Mouse (Mus musculus): Measurements from ENCODE around the gene Tgoln1. TPM values are rescaled to one million over a fixed set of nuclear protein-coding genes. Genes with fewer than 3 reads are reported as not detected.

Gene Tgoln1
- polyA plus RNA-seq, 1 experiment from 2014 or later, result 40.7 TPM

DNA sequence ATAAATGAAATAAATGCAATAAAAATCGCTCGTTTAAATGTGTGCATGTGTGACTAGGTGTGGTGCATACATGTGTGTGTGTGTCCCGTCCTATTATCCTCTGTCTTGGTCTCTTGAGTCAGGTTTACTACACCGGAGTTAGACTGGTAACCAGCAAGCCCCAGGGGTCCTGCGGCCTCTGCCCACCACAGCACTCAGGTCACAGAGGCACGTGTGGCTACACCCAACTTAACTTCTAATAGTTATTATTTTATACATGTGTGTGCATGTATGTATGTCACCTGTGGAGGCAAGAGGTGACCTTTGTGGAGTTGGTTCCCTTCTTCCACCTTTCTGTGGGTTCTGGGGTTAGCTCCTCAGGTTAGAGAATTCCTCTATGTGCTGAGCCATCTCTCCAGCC lies 37.6 kb upstream of the Tgoln1 start:
- H3K36me3 ChIP-seq (ENCODE audit: control insufficient read depth, insufficient read depth, low read length), result no peaks in the 10 kb centered on the region
- no peak overlapping the region for H3K4me2 ChIP-seq (ENCODE audit: low read length)
- H3K4me3 ChIP-seq (ENCODE audit: low read depth, low read length), result no peak overlapping the region
- ATAC-seq, result no peak
- 96% methylated on average over 6 of the region's 6 CpGs for WGBS
- H3K27ac ChIP-seq (ENCODE audit: low read length), result no peak overlapping the region
- H3K4me1 ChIP-seq (ENCODE audit: control insufficient read depth, insufficient read depth, low read length), result peaks cover 6% of the 10 kb centered on the region; the same call in 1 of the 2 replicates
- no peak overlapping the region for H3K9ac ChIP-seq (ENCODE audit: low read depth, low read length)
- no peaks in the 10 kb centered on the region for H3K9me3 ChIP-seq (replicated peaks; ENCODE audit: control insufficient read depth, low read length, poor library complexity, severe bottlenecking)
- no peaks in the 10 kb centered on the region for H3K27me3 ChIP-seq (ENCODE audit: control insufficient read depth, insufficient read depth, low read depth, low read length)

DNA sequence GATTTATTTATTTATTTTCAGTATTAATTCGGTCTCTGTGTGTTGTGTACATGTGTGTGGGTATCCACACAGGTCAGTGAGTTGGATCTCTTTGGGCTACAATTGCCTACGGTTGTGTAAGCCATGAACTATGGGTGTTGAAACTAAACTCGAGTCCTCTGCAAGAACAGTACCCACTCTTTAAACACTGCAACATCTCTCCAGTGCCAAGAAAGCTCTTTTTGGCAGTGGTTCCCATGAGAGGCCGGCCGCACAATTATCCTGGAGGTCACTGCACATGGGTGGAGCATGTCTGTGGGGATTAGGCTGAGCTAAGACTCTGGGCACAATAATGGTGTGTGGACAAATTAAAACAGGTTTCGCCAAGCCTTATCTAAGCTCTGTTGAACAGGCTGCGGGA lies 36.6 kb upstream of the Tgoln1 start:
- Histone ChIP-seq H3K4me1 (ENCODE audit: control insufficient read depth, insufficient read depth, low read length) (peaks cover 6% of the 10 kb centered on the region; the same call in 1 of the 2 replicates), H3K9me3 (replicated peaks; ENCODE audit: control insufficient read depth, low read length, poor library complexity, severe bottlenecking) (no peaks in the 10 kb centered on the region), H3K36me3 (ENCODE audit: control insufficient read depth, insufficient read depth, low read length) (no peaks in the 10 kb centered on the region), H3K4me3 (ENCODE audit: low read depth, low read length) (no peak overlapping the region), H3K9ac (ENCODE audit: low read depth, low read length) (no peak overlapping the region), H3K27me3 (ENCODE audit: control insufficient read depth, insufficient read depth, low read depth, low read length) (no peaks in the 10 kb centered on the region), H3K27ac (ENCODE audit: low read length) (no peak overlapping the region), H3K4me2 (ENCODE audit: low read length) (no peak overlapping the region)
- 55% methylated on average over 7 of the region's 7 CpGs for WGBS
- ATAC-seq, result no peak

DNA sequence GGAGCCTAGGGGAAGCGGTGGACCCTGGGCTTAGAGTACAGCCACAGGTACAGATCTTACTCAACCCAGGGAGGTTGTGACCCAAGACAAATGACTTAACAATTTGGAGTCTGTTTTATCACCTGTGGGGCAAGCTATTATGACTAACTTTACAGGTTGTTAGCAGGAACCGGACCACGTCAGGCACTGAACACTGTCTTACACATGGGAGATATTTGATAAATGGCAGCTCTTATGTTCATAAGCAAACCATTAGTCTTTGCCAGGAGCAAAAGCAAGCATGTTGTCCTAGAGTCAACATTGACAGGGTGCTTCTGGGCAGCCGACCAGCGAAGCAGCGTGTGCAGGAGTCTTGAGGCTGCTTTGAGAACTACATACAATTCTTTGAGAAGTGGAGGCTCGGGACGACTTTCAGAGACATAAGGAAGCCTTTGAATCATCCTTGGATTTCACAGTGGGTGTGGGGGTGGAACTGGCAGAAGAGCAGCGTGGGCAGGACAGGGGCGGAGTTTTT lies 33.6 kb upstream of the Tgoln1 start:
- no peak overlapping the region for H3K27ac ChIP-seq (ENCODE audit: low read length)
- H3K4me2 ChIP-seq (ENCODE audit: low read length), result no peak overlapping the region
- H3K4me1 ChIP-seq (ENCODE audit: control insufficient read depth, insufficient read depth, low read length), result peaks cover 6% of the 10 kb centered on the region; the same call in 1 of the 2 replicates
- WGBS, result 84% methylated on average over 10 of the region's 10 CpGs
- H3K27me3 ChIP-seq (ENCODE audit: control insufficient read depth, insufficient read depth, low read depth, low read length), result no peaks in the 10 kb centered on the region
- no peak for ATAC-seq
- no peak overlapping the region for H3K9ac ChIP-seq (ENCODE audit: low read depth, low read length)
- no peaks in the 10 kb centered on the region for H3K9me3 ChIP-seq (replicated peaks; ENCODE audit: control insufficient read depth, low read length, poor library complexity, severe bottlenecking)
- no peaks in the 10 kb centered on the region for H3K36me3 ChIP-seq (ENCODE audit: control insufficient read depth, insufficient read depth, low read length)
- no peak overlapping the region for H3K4me3 ChIP-seq (ENCODE audit: low read depth, low read length)

DNA sequence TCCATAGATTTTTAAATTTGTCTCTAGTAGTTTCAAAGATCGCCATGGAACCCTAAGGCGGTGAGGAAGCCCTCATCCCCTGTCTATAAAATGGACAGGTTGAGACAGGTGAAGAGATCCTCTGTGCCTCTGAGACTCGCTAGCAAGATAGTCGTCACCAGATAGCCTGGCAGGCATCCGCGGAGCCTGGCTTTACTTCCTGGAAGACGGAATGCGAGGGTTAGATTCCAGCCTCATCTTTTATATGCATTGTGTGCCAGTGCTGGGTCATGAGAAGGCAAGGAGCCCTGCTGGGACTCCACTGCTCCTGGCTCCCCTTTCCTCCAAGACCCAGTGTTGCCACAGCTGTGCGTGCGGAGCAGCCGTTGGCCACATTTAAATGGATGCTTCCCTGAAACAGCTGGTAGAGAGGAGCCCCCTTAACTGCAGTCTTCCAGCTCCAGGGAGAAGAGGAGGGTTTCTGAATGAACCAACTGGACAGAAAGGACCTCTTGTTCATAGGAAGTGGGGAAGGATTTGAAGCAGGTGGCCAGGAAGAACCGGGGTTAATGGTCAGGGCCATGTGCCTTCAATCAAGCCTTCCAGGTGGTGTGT lies 31.3 kb upstream of the Tgoln1 start:
- H3K36me3 ChIP-seq (ENCODE audit: control insufficient read depth, insufficient read depth, low read length), result no peaks in the 10 kb centered on the region
- peak; percentile 23; the same call in 1 of the 2 replicates for ATAC-seq
- H3K4me2 ChIP-seq (ENCODE audit: low read length), result no peak overlapping the region
- H3K4me3 ChIP-seq (ENCODE audit: low read depth, low read length), result no peak overlapping the region
- H3K9ac ChIP-seq (ENCODE audit: low read depth, low read length), result no peak overlapping the region
- no peaks in the 10 kb centered on the region for H3K9me3 ChIP-seq (replicated peaks; ENCODE audit: control insufficient read depth, low read length, poor library complexity, severe bottlenecking)
- no peaks in the 10 kb centered on the region for H3K27me3 ChIP-seq (ENCODE audit: control insufficient read depth, insufficient read depth, low read depth, low read length)
- H3K4me1 ChIP-seq (ENCODE audit: control insufficient read depth, insufficient read depth, low read length), result no peaks in the 10 kb centered on the region
- H3K27ac ChIP-seq (ENCODE audit: low read length), result no peak overlapping the region
- WGBS, result 65% methylated on average over 12 of the region's 12 CpGs

DNA sequence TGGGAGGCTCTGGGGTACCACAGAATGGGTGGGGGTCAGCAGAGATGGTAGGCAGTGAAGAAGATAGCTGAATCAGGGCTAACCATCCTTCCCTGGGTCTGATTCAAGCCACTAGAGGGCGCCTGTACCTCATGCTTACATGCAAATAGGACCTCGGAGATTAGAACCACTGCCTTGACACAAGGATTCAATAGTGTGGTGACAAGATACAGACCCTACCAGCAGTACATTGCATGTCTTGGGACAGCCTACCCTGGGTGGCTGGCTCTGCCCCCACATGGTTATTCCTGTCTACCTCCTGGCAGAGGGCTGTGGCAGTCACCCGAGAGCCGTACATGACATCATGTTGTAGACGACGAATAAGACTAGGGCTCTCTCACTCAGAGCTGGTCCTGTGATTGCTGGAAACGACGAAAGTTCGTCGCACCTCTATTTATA lies 30.6 kb upstream of the Tgoln1 start:
- Histone ChIP-seq H3K27me3 (ENCODE audit: control insufficient read depth, insufficient read depth, low read depth, low read length) (no peaks in the 10 kb centered on the region), H3K4me1 (ENCODE audit: control insufficient read depth, insufficient read depth, low read length) (no peaks in the 10 kb centered on the region), H3K9ac (ENCODE audit: low read depth, low read length) (no peak overlapping the region), H3K4me3 (ENCODE audit: low read depth, low read length) (no peak overlapping the region), H3K9me3 (replicated peaks; ENCODE audit: control insufficient read depth, low read length, poor library complexity, severe bottlenecking) (no peaks in the 10 kb centered on the region), H3K4me2 (ENCODE audit: low read length) (no peak overlapping the region), H3K36me3 (ENCODE audit: control insufficient read depth, insufficient read depth, low read length) (no peaks in the 10 kb centered on the region), H3K27ac (ENCODE audit: low read length) (no peak overlapping the region)
- WGBS, result 62% methylated on average over 10 of the region's 10 CpGs
- peak; percentile 73 for ATAC-seq

- Histone ChIP-seq H3K27ac (ENCODE audit: low read length) (no peak overlapping the region), H3K9ac (ENCODE audit: low read depth, low read length) (no peak overlapping the region), H3K4me3 (ENCODE audit: low read depth, low read length) (no peak overlapping the region), H3K36me3 (ENCODE audit: control insufficient read depth, insufficient read depth, low read length) (no peaks in the 10 kb centered on the region), H3K27me3 (ENCODE audit: control insufficient read depth, insufficient read depth, low read depth, low read length) (no peaks in the 10 kb centered on the region), H3K4me2 (ENCODE audit: low read length) (no peak overlapping the region), H3K9me3 (replicated peaks; ENCODE audit: control insufficient read depth, low read length, poor library complexity, severe bottlenecking) (no peaks in the 10 kb centered on the region), H3K4me1 (ENCODE audit: control insufficient read depth, insufficient read depth, low read length) (no peaks in the 10 kb centered on the region)
- ATAC-seq, result no peak
- WGBS, result 66% methylated on average over 7 of the region's 7 CpGs
Observed at GRCm38 (mm10) chr6:72645364-72645763, 28.6 kb upstream of the Tgoln1 start.

GRCm38 (mm10) chr6:72644576-72644975 lies 27.8 kb upstream of the Tgoln1 start:
- WGBS, result 81% methylated on average over 4 of the region's 4 CpGs
- no peak for ATAC-seq
- no peaks in the 10 kb centered on the region for H3K36me3 ChIP-seq (ENCODE audit: control insufficient read depth, insufficient read depth, low read length)

DNA sequence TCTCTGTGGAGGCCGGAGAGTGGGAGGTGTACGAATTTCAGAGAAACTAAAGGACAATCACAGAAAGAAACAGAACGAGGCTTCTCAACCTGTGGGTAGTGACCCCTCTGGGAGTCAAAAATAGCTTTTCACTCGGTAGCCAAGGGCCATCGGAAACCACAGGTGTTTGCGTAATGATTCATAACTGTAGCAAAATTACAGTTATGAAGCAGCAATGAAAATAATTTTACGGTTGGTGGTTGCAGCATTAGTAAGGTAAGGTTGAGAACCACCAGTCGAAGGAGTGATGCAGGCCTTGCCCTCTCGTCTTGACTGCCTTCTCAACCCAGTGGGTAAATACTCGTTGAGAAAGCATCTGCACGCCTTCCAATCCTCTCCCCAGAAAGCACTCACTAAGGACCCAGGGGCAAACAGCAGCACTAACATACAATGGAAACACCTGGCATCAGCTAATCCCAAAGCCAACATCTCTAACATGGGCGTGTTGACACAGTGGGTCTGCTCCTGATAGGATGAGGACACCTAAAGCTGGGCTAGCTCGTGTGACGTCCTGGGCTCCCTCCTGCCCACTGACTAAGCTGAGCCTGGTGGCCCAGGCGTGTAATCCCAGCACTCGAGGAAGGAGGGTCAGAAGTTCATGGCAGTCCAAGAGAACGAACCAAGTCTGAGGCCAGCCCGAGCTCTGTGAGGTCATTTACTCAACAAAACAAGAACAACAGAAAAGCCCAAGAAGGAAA lies 24.6 kb upstream of the Tgoln1 start:
- 81% methylated on average over 18 of the region's 18 CpGs for WGBS
- H3K27ac ChIP-seq (ENCODE audit: low read length), result no peak overlapping the region
- ATAC-seq, result no peak
- H3K9me3 ChIP-seq (replicated peaks; ENCODE audit: control insufficient read depth, low read length, poor library complexity, severe bottlenecking), result no peaks in the 10 kb centered on the region
- no peak overlapping the region for H3K9ac ChIP-seq (ENCODE audit: low read depth, low read length)
- H3K27me3 ChIP-seq (ENCODE audit: control insufficient read depth, insufficient read depth, low read depth, low read length), result no peaks in the 10 kb centered on the region
- no peaks in the 10 kb centered on the region for H3K36me3 ChIP-seq (ENCODE audit: control insufficient read depth, insufficient read depth, low read length)
- no peaks in the 10 kb centered on the region for H3K4me1 ChIP-seq (ENCODE audit: control insufficient read depth, insufficient read depth, low read length)
- H3K4me3 ChIP-seq (ENCODE audit: low read depth, low read length), result no peak overlapping the region
- no peak overlapping the region for H3K4me2 ChIP-seq (ENCODE audit: low read length)

More at GRCm38 (mm10) chr6:72644576-72644975, 27.8 kb upstream of the Tgoln1 start:
- no peak overlapping the region for H3K4me2 ChIP-seq (ENCODE audit: low read length)
- H3K27ac ChIP-seq (ENCODE audit: low read length), result no peak overlapping the region
- no peaks in the 10 kb centered on the region for H3K9me3 ChIP-seq (replicated peaks; ENCODE audit: control insufficient read depth, low read length, poor library complexity, severe bottlenecking)
- H3K4me3 ChIP-seq (ENCODE audit: low read depth, low read length), result no peak overlapping the region
- H3K4me1 ChIP-seq (ENCODE audit: control insufficient read depth, insufficient read depth, low read length), result no peaks in the 10 kb centered on the region
- H3K9ac ChIP-seq (ENCODE audit: low read depth, low read length), result no peak overlapping the region
- H3K27me3 ChIP-seq (ENCODE audit: control insufficient read depth, insufficient read depth, low read depth, low read length), result no peaks in the 10 kb centered on the region

DNA sequence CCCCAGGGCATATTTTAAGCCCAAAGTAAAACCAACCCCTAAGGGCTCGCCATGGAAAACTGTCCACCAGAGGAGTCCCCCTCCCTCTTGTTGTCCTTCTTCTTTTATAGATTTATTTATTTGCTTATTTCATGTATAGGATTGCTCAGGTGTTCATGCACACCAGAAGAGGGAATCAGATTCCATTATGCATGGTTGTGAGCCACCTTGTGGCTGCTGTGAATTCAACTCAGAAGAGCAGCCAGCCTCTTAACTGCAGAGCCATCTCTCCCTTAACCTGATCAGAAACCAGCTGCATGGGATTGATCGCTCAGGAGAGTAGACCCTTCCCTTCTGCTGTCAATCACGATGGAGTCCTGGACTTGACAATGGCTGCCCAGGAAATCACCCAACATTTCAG lies 20.1 kb upstream of the Tgoln1 start:
- no peak overlapping the region for H3K4me3 ChIP-seq (ENCODE audit: low read depth, low read length)
- no peak for ATAC-seq
- H3K4me2 ChIP-seq (ENCODE audit: low read length), result no peak overlapping the region
- no peaks in the 10 kb centered on the region for H3K27me3 ChIP-seq (ENCODE audit: control insufficient read depth, insufficient read depth, low read depth, low read length)
- no peaks in the 10 kb centered on the region for H3K36me3 ChIP-seq (ENCODE audit: control insufficient read depth, insufficient read depth, low read length)
- no peak overlapping the region for H3K9ac ChIP-seq (ENCODE audit: low read depth, low read length)
- 86% methylated on average over 3 of the region's 3 CpGs for WGBS
- H3K9me3 ChIP-seq (replicated peaks; ENCODE audit: control insufficient read depth, low read length, poor library complexity, severe bottlenecking), result no peaks in the 10 kb centered on the region
- H3K27ac ChIP-seq (ENCODE audit: low read length), result no peak overlapping the region
- H3K4me1 ChIP-seq (ENCODE audit: control insufficient read depth, insufficient read depth, low read length), result no peaks in the 10 kb centered on the region
